Mouse (Mus musculus): ENCODE results near the gene Krtap27-1. TPM values are rescaled to one million over a fixed set of nuclear protein-coding genes. Genes with fewer than 3 reads are reported as not detected.

Gene Krtap27-1
- polyA plus RNA-seq (2014; fragmentation: Illumina TruSeq; extraction: RNeasy Lipid Tissue Mini Kit (QIAGEN cat#74804); ENCODE audit: low replicate concordance), result not detected

GRCm38 (mm10) chr16:88671571-88671970 lies at the start of gene Krtap27-1:
TSS of gene Krtap27-1 (minus strand) at chr16:88671671.

GRCm38 (mm10) chr16:88707496-88708012 lies 36.1 kb upstream of the Krtap27-1 start, which contains the start of gene 2310061N02Rik:
TSS of gene 2310061N02Rik (minus strand) at chr16:88707962.

GRCm38 (mm10) chr16:88647358-88647846 lies 24.1 kb downstream of the Krtap27-1 start, which contains the start of gene Krtap26-1:
TSS of gene Krtap26-1 (minus strand) at chr16:88647796.

GRCm38 (mm10) chr16:88627566-88627965 lies 43.9 kb downstream of the Krtap27-1 start, which contains the start of gene 2310079G19Rik:
TSS of gene 2310079G19Rik (minus strand) at chr16:88627666.

Other genes with a start within 250 kb of the Krtap27-1 start
- not detected for gene Cldn17, start 164.7 kb downstream of the Krtap27-1 start, polyA plus RNA-seq (2014; fragmentation: Illumina TruSeq; extraction: RNeasy Lipid Tissue Mini Kit (QIAGEN cat#74804); ENCODE audit: low replicate concordance)
- 3.4 TPM for gene Cldn8, start 108.5 kb downstream of the Krtap27-1 start, polyA plus RNA-seq (2014; fragmentation: Illumina TruSeq; extraction: RNeasy Lipid Tissue Mini Kit (QIAGEN cat#74804); ENCODE audit: low replicate concordance)
- gene Krtap24-1, start 59.4 kb downstream of the Krtap27-1 start, polyA plus RNA-seq (2014; fragmentation: Illumina TruSeq; extraction: RNeasy Lipid Tissue Mini Kit (QIAGEN cat#74804); ENCODE audit: low replicate concordance), result not detected
- not detected for gene 2310079G19Rik, start 44.0 kb downstream of the Krtap27-1 start, polyA plus RNA-seq (2014; fragmentation: Illumina TruSeq; extraction: RNeasy Lipid Tissue Mini Kit (QIAGEN cat#74804); ENCODE audit: low replicate concordance)
- not detected for gene Krtap26-1, start 23.9 kb downstream of the Krtap27-1 start, polyA plus RNA-seq (2014; fragmentation: Illumina TruSeq; extraction: RNeasy Lipid Tissue Mini Kit (QIAGEN cat#74804); ENCODE audit: low replicate concordance)
- not detected for gene 2310061N02Rik, start 36.3 kb upstream of the Krtap27-1 start, polyA plus RNA-seq (2014; fragmentation: Illumina TruSeq; extraction: RNeasy Lipid Tissue Mini Kit (QIAGEN cat#74804); ENCODE audit: low replicate concordance)
- not detected for gene Krtap13-1, start 57.2 kb upstream of the Krtap27-1 start, polyA plus RNA-seq (2014; fragmentation: Illumina TruSeq; extraction: RNeasy Lipid Tissue Mini Kit (QIAGEN cat#74804); ENCODE audit: low replicate concordance)
- gene Krtap13, start 80.0 kb upstream of the Krtap27-1 start, polyA plus RNA-seq (2014; fragmentation: Illumina TruSeq; extraction: RNeasy Lipid Tissue Mini Kit (QIAGEN cat#74804); ENCODE audit: low replicate concordance), result not detected
- not detected for gene 2310034C09Rik, start 87.2 kb upstream of the Krtap27-1 start, polyA plus RNA-seq (2014; fragmentation: Illumina TruSeq; extraction: RNeasy Lipid Tissue Mini Kit (QIAGEN cat#74804); ENCODE audit: low replicate concordance)
- not detected for gene 2310057N15Rik, start 102.5 kb upstream of the Krtap27-1 start, polyA plus RNA-seq (2014; fragmentation: Illumina TruSeq; extraction: RNeasy Lipid Tissue Mini Kit (QIAGEN cat#74804); ENCODE audit: low replicate concordance)
- gene Gm5965, start 106.2 kb upstream of the Krtap27-1 start, polyA plus RNA-seq (2014; fragmentation: Illumina TruSeq; extraction: RNeasy Lipid Tissue Mini Kit (QIAGEN cat#74804); ENCODE audit: low replicate concordance), result not detected
- not detected for gene Gm20741, start 140.5 kb upstream of the Krtap27-1 start, polyA plus RNA-seq (2014; fragmentation: Illumina TruSeq; extraction: RNeasy Lipid Tissue Mini Kit (QIAGEN cat#74804); ENCODE audit: low replicate concordance)
- not detected for gene Krtap15, start 148.5 kb upstream of the Krtap27-1 start, polyA plus RNA-seq (2014; fragmentation: Illumina TruSeq; extraction: RNeasy Lipid Tissue Mini Kit (QIAGEN cat#74804); ENCODE audit: low replicate concordance)
- not detected for gene Krtap14, start 154.5 kb upstream of the Krtap27-1 start, polyA plus RNA-seq (2014; fragmentation: Illumina TruSeq; extraction: RNeasy Lipid Tissue Mini Kit (QIAGEN cat#74804); ENCODE audit: low replicate concordance)
- gene Krtap19-1, start 197.7 kb upstream of the Krtap27-1 start, polyA plus RNA-seq (2014; fragmentation: Illumina TruSeq; extraction: RNeasy Lipid Tissue Mini Kit (QIAGEN cat#74804); ENCODE audit: low replicate concordance), result not detected
- gene Krtap19-2, start 202.6 kb upstream of the Krtap27-1 start, polyA plus RNA-seq (2014; fragmentation: Illumina TruSeq; extraction: RNeasy Lipid Tissue Mini Kit (QIAGEN cat#74804); ENCODE audit: low replicate concordance), result not detected
- gene Krtap19-3, start 206.4 kb upstream of the Krtap27-1 start, polyA plus RNA-seq (2014; fragmentation: Illumina TruSeq; extraction: RNeasy Lipid Tissue Mini Kit (QIAGEN cat#74804); ENCODE audit: low replicate concordance), result not detected
- gene Krtap19-4, start 213.4 kb upstream of the Krtap27-1 start, polyA plus RNA-seq (2014; fragmentation: Illumina TruSeq; extraction: RNeasy Lipid Tissue Mini Kit (QIAGEN cat#74804); ENCODE audit: low replicate concordance), result not detected
- gene Krtap19-5, start 224.8 kb upstream of the Krtap27-1 start, polyA plus RNA-seq (2014; fragmentation: Illumina TruSeq; extraction: RNeasy Lipid Tissue Mini Kit (QIAGEN cat#74804); ENCODE audit: low replicate concordance), result not detected